Mouse (Mus musculus) kidney, embryonic 14.5 days (tissue): ENCODE results near the gene Zdhhc18. TPM values are rescaled to one million over a fixed set of nuclear protein-coding genes. Genes with fewer than 3 reads are reported as not detected.

ENCODE experiments used
- ATAC-seq: fragments of 200-750 bp; cut with Nextera tagmentation; 2 replicates; pipeline ENCODE4 v1.8.0; 2017; ENCODE audit warnings: moderate number of reproducible peaks, mild to moderate bottlenecking, moderate TSS enrichment, moderate library complexity; ENCODE audit not compliant: low FRiP score, low TSS enrichment
- H3K27ac ChIP-seq: fragments of 300-500 bp; sonication (generic); 2 replicates; pipeline ENCODE4 v1.5.1; 2014; ENCODE audit warnings: low read depth, mild to moderate bottlenecking, low read length, moderate library complexity, mixed read lengths
- H3K27me3 ChIP-seq: fragments of 300-500 bp; sonication (generic); 2 replicates; pipeline ENCODE4 v1.6.1; 2014; ENCODE audit warnings: mild to moderate bottlenecking, low read length; ENCODE audit not compliant: control insufficient read depth, insufficient read depth
- H3K36me3 ChIP-seq: fragments of 300-500 bp; sonication (generic); 2 replicates; pipeline ENCODE4 v1.6.1; 2014; ENCODE audit warnings: low read length, mixed read lengths; ENCODE audit not compliant: control insufficient read depth, insufficient read depth
- H3K4me1 ChIP-seq: fragments of 300-500 bp; sonication (generic); 2 replicates; pipeline ENCODE4 v1.6.1; 2014; ENCODE audit warnings: low read length, mixed read lengths; ENCODE audit not compliant: control insufficient read depth, insufficient read depth
- H3K4me2 ChIP-seq: fragments of 300-500 bp; sonication (generic); replicated peaks from 2 replicates; pipeline ENCODE4 v1.6.1; 2014; ENCODE audit warnings: low read depth, mild to moderate bottlenecking, low read length
- H3K4me3 ChIP-seq: fragments of 300-500 bp; sonication (generic); 2 replicates; pipeline ENCODE4 v1.5.1; 2014; ENCODE audit warnings: mild to moderate bottlenecking, low read length
- H3K9ac ChIP-seq: fragments of 300-500 bp; sonication (generic); 2 replicates; pipeline ENCODE4 v1.6.1; 2014; ENCODE audit warnings: low read depth, mild to moderate bottlenecking, low read length, moderate library complexity
- H3K9me3 ChIP-seq: fragments of 300-500 bp; sonication (generic); 2 replicates; pipeline ENCODE4 v1.6.1; 2016; ENCODE audit warnings: low read length; ENCODE audit not compliant: control insufficient read depth
- WGBS: fragments of 180-500 bp; shearing (Covaris S2); extraction: QIAGEN DNeasy Blood & Tissue Kit; methylation state at CpG from one replicate; pipeline ENCODE4 v1.1.7; 2014; 5-methylcytosine and 5-hydroxymethylcytosine counted together
- polyA plus RNA-seq: library from polyadenylated mRNA; unstranded; fragments of >200 nt; fragmentation: Nextera tagmentation; extraction: Ambion mirVana; gene quantifications from 2 replicates; pipeline ENCODE4 v1.2.1, GENCODE M21; 2014

Gene Zdhhc18
- polyA plus RNA-seq, 1 experiment from 2014 or later: 3.0 TPM

- H3K36me3 ChIP-seq: peaks cover 3% of the 10 kb centered on the region; the same call in 1 of the 2 replicates
- no peak overlapping the region; the same call in 1 of the 2 replicates for H3K9ac ChIP-seq
- no peak overlapping the region for H3K4me2 ChIP-seq
- H3K9me3 ChIP-seq: no peaks in the 10 kb centered on the region
- no peak for ATAC-seq
- no peak overlapping the region for H3K27ac ChIP-seq
- 21% methylated on average over 4 of the region's 4 CpGs for WGBS
- H3K27me3 ChIP-seq: peaks cover 33% of the 10 kb centered on the region
- H3K4me3 ChIP-seq: no peak overlapping the region
- peaks cover 14% of the 10 kb centered on the region; the same call in 1 of the 2 replicates for H3K4me1 ChIP-seq
These were observed 51.3 kb downstream of the Zdhhc18 start for GRCm38 (mm10) chr4:133598616-133599015.

- 91% methylated on average over 6 of the region's 6 CpGs for WGBS
- no peak for ATAC-seq
These were observed 53.9 kb downstream of the Zdhhc18 start for GRCm38 (mm10) chr4:133596084-133596483.

GRCm38 (mm10) chr4:133595538-133595937, 54.4 kb downstream of the Zdhhc18 start:
- peaks cover 19% of the 10 kb centered on the region for H3K27me3 ChIP-seq
- ATAC-seq: no peak
- no peak overlapping the region for H3K27ac ChIP-seq
- no peak overlapping the region for H3K4me2 ChIP-seq
- WGBS: 73% methylated on average over 7 of the region's 7 CpGs
- no peak overlapping the region for H3K4me3 ChIP-seq
- no peaks in the 10 kb centered on the region for H3K9me3 ChIP-seq
- peaks cover 13% of the 10 kb centered on the region for H3K36me3 ChIP-seq
- peaks cover 14% of the 10 kb centered on the region; the same call in 1 of the 2 replicates for H3K4me1 ChIP-seq
- no peak overlapping the region for H3K9ac ChIP-seq

More at GRCm38 (mm10) chr4:133596084-133596483, 53.9 kb downstream of the Zdhhc18 start:
- H3K4me2 ChIP-seq: no peak overlapping the region
- H3K4me3 ChIP-seq: no peak overlapping the region
- H3K4me1 ChIP-seq: peaks cover 14% of the 10 kb centered on the region; the same call in 1 of the 2 replicates
- H3K36me3 ChIP-seq: peaks cover 8% of the 10 kb centered on the region
- no peak overlapping the region for H3K27ac ChIP-seq
- H3K9me3 ChIP-seq: no peaks in the 10 kb centered on the region
- peaks cover 19% of the 10 kb centered on the region for H3K27me3 ChIP-seq
- H3K9ac ChIP-seq: no peak overlapping the region

- no peak overlapping the region for H3K4me3 ChIP-seq
- 0 out of 2 replicates have a peak, but pooled peaks have one; percentile 41 for ATAC-seq
- no peaks in the 10 kb centered on the region for H3K4me1 ChIP-seq
- no peak overlapping the region for H3K27ac ChIP-seq
- H3K4me2 ChIP-seq: no peak overlapping the region
- WGBS: 32% methylated on average over 7 of the region's 7 CpGs
- no peaks in the 10 kb centered on the region for H3K9me3 ChIP-seq
- peaks cover 42% of the 10 kb centered on the region for H3K36me3 ChIP-seq
- no peaks in the 10 kb centered on the region for H3K27me3 ChIP-seq
- no peak overlapping the region for H3K9ac ChIP-seq
These were observed 57.4 kb downstream of the Zdhhc18 start for GRCm38 (mm10) chr4:133592570-133592969.

GRCm38 (mm10) chr4:133584059-133584951, 65.6 kb downstream of the Zdhhc18 start, which contains the start of gene Gpn2:
Gene Gpn2, plus strand, starts transcription at chr4:133584362.
- peak within 1 kb of the TSS; percentile 88 for H3K9ac ChIP-seq
- 4% methylated on average over 65 of the region's 65 CpGs for WGBS
- no peaks in the 10 kb centered on the region for H3K9me3 ChIP-seq
- H3K4me1 ChIP-seq: peaks cover 12% of the 10 kb centered on the region
- ATAC-seq: peak; percentile 87
- peak within 1 kb of the TSS; percentile 80; the same call in 1 of the 2 replicates for H3K27ac ChIP-seq
- H3K27me3 ChIP-seq: no peaks in the 10 kb centered on the region
- H3K4me2 ChIP-seq: peak within 1 kb of the TSS; percentile 99
- H3K4me3 ChIP-seq: peak within 1 kb of the TSS; percentile 97
- H3K36me3 ChIP-seq: peaks cover 50% of the 10 kb centered on the region

GRCm38 (mm10) chr4:133583690-133584058, 66.3 kb downstream of the Zdhhc18 start:
- no peaks in the 10 kb centered on the region for H3K27me3 ChIP-seq
- H3K9ac ChIP-seq: peak overlapping the region; percentile 88
- 67% methylated on average over 6 of the region's 6 CpGs for WGBS
- peak overlapping the region; percentile 99 for H3K4me2 ChIP-seq
- peak overlapping the region; percentile 97 for H3K4me3 ChIP-seq
- H3K36me3 ChIP-seq: peaks cover 50% of the 10 kb centered on the region
- H3K27ac ChIP-seq: peak overlapping the region; percentile 80; the same call in 1 of the 2 replicates
- peaks cover 12% of the 10 kb centered on the region for H3K4me1 ChIP-seq
- ATAC-seq: no peak; the same call in 1 of the 2 replicates
- H3K9me3 ChIP-seq: no peaks in the 10 kb centered on the region

GRCm38 (mm10) chr4:133577983-133578382, 72.0 kb downstream of the Zdhhc18 start:
- WGBS: 75% methylated on average over 12 of the region's 12 CpGs
- peaks cover 9% of the 10 kb centered on the region for H3K4me1 ChIP-seq
- no peak overlapping the region for H3K27ac ChIP-seq
- no peaks in the 10 kb centered on the region for H3K27me3 ChIP-seq
- ATAC-seq: no peak
- peaks cover 38% of the 10 kb centered on the region for H3K36me3 ChIP-seq
- H3K4me3 ChIP-seq: no peak overlapping the region
- H3K9me3 ChIP-seq: no peaks in the 10 kb centered on the region
- no peak overlapping the region for H3K4me2 ChIP-seq
- H3K9ac ChIP-seq: no peak overlapping the region; the same call in 1 of the 2 replicates

GRCm38 (mm10) chr4:133574843-133575202, 75.1 kb downstream of the Zdhhc18 start:
- WGBS: under 1% methylated on average over 37 of the region's 41 CpGs
- Histone ChIP-seq H3K4me1 (peaks cover 9% of the 10 kb centered on the region), H3K4me3 (peak overlapping the region; percentile 63), H3K27me3 (no peaks in the 10 kb centered on the region), H3K9ac (peak overlapping the region; percentile 72), H3K27ac (no peak overlapping the region), H3K9me3 (no peaks in the 10 kb centered on the region), H3K4me2 (peak overlapping the region; percentile 89), H3K36me3 (peaks cover 19% of the 10 kb centered on the region)
- ATAC-seq: peak; percentile 69
